Mouse (Mus musculus): ENCODE measurements around the gene Traf3.

Traf3 gene

DNA sequence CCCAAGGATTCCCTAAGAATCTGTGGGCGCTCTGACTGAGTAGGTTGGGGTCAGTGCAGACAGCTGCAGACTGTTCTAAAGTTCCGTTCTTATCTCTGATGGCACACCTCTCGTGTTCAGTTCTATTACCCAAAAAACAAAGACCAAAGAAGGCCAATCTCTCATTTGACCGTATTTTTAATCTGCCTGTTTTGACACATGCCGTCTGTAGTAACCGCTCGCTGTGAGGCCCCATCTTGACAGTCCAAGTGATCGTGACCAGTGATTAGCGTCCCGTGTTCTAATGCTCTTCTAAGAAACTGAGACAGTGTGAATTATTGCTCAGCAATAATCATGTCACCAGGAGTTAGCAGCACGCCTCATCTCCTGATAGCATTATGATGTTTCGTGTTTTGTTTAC, 100.4 kb downstream of the Traf3 start:
- peak; percentile 48 for DNase-seq

DNA sequence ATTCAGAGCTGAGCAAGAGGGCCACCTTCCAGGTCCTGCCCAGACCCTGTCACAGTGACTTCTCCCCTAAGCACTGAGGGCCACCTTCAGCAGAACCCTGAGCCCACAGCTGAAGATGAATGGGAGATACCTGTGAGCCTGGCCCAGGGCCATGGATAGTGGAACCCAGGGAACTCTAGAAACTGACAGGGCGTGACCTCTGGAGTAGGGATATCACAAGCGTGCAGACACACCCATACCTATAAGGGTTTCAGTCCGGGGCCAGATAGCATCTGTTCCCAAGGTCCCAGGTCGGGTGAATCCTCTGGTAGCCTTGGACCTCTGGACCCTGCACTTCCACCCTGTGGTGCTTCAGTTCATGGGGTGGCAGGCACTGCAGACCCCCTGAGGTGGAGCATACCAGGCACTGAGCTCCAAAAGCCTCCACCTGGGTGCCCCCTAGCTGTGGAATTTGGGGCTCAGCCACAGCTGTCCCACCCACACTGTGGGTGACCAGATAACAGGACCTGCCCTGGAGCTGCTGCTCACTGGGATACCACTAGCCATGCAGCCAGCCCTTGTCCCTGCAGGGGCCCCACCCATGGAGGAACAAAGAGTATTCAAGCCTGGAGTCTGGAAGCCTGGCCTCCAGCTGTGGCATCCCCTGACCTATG, 101.6 kb downstream of the Traf3 start:
- peak; percentile 71 for DNase-seq

DNA sequence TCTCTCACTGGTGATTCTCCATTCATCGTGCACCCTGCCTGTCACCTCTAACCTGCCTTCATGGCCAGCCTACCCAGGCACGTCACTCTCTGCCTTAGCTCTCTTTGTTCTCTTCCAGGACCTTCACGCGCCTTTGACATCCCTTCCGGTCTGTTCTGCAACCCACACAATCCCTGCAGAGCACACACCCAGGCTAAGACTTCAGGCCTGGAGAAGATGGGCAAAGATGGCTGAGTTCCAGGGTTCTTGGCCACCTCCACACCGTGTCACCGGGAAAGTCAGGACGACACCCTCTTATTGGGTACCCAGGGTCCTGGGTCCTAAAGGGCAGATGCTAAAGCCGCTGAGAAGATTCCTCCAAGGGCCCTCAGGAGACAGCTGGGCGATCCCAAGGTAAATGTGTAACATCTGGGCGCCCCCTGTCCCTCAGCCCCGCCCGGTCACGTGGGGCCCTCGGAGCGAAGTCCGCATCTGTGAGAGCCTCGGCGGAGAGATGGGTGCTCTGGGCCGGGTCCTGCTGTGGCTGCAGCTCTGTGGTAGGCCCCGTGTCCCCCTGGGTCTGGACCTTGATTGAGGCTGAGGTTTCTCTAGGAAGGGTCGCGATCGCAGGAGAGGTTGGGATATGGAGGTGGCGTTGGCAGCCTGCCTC, 104.6 kb downstream of the Traf3 start, which contains the start of gene Amn:
TSS of gene Amn (plus strand) at position 467 of the 649 bp plus-strand sequence.
- no peak for DNase-seq

DNA sequence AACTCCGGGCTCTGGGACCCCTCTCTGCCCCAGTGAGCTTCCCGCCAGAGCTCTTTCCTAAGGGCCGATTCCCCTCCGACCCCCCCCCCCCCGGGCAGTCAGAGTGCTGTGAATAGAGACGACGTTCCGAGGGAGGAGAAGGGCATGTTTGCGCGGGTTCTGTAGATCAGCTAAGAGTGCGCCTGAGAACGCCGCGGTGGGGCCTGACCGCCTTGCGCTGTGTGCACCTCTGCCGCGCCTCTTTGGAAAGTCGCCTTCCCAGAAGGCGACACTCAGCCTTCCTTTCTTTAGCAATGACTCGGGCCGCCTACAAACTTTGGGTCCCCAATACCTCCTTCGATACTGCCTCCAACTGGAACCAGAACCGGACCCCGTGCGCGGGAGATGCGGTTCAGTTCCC, 105.2 kb downstream of the Traf3 start:
- no peak for DNase-seq

DNA sequence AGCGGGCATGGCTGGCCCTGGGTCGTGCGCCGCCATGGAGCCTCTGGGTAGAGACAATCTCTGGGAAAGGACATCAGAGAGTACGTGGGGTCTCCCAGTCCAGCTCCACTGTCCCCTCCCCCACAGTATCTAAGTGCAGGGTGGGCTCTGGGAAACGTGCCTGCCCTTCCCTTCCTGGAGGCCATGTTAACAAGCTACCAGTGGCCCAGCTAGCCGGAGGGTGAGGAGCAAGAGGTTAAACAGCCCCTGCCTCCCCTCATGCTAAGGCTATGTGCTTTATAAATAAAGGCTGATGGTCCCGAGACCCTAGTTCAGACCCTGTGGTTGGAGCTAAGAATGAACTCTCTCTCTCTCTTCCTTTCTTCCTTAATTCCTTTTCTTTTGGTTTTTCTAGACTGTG, 105.8 kb downstream of the Traf3 start:
- DNase-seq = no peak

DNA sequence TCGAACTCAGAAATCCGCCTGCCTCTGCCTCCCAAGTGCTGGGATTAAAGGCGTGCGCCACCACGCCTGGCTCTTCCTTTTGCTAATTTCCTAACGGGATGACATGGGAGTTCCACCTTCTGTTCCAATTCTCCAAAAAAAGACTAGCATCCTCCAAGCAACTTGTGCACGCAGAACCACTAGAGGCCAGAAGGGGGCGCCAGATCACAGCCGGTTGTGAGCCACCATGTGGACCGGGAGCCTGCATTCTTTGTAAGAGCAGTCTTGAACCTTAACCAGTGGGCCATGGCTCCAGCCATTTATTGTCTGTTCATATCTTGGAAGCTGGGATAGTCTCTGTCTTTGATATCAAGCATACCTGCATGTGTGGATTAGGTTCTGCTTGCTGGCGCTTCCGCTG, 106.2 kb downstream of the Traf3 start:
- DNase-seq = peak; percentile 77

DNA sequence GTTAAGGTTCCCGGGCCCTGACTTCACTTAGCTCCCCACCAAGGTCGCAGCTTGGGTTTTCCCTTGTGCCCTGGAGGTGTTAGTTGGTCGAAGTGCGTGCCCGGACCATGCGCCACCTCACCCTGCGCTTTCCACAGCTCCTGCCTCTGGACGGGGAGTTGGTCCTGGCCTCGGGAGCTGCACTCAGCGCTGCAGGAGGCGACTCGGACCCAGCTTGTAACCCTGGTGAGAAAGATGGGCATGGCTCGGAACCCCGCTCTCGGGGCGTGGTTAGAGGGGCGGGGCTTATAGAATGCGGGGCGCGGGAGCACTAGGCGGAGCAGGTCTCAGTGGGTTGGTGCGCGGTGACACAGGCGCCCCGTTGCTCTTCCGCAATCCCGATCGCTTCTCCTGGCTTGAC, 107.8 kb downstream of the Traf3 start:
- DNase-seq = no peak

DNA sequence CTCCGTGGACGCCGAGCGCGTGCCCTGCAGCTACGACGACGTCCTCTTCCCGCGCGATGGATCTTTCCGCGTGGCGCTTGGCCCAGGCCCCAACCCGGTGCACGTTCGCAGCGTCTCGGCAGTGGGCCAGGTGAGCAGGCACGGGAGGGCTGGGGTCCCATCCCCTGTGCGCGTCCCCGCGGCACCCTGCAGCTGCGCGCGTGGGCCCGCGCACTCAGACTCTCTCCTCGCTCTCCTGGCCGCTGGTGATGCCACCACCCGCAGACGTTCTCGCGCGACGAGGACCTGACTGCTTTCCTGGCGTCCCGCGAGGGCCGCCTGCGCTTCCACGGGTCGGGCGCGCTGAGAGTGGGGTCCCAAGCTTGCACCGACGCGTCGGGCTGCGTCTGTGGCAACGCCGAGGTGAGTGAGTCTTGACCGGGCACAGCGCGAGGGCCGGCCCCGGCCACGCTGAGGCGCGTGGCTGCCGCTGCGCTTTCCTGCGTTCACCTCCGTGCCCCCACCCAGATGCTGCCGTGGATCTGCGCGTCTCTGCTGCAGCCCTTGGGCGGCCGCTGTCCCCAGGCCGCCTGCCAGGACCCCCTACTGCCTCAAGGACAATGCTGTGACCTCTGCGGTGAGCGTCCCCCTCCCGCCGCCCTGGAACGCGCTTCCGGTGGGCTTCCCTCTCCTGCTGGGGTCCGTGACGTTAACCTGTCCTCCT, 108.4 kb downstream of the Traf3 start:
- DNase-seq = no peak

DNA sequence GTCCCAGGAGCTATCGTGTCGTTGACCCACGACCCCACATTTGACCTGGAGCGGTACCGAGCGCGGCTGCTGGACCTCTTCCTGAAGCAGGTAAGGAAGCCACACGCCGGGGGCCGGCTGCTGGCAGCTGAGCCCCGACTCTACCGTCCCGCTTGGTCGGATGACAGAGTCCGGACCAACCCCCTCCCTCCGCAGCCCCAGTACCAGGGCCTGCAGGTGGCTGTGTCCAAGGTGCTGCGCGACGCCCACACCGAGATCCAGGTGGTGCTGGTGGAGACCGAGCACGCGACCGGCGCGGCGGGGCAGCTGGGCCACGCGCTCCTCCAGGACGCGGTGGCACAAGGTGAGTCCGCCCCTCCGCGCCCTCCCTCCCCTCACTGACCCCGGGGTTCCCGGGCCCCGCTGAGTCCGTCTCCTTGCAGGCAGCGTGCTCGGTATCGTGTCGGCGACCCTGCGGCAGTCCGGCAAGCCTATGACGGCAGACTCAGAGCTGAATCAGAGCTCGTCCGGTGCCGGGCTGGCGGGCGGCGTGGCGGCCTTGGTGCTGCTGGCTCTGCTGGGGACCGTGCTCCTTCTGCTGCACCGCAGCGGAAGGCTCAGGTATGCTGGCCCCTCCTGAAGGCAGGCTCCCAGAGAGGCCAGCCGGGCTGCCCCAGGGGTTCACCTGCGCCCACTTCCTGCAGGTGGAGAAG, 109.1 kb downstream of the Traf3 start:
- no peak for DNase-seq

DNA sequence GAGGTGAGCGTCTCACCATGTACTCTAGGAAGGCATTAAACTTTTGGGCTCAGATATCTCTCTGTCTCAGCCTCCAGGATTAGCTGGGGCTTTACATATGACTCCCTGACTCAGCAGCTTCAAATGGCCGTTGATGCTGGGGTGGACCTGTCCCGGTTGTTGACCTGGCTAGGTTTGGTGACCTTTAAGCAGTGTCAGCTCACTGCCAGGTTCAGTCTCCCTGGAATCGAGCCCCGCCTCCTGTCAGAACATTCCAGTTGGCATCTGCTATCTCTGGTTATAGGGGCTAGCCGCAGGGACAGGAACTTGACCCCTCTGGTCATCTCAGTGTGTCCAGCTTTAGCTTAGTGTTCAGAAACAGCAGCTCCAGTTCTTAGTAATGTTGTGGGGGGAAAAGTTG, 110.2 kb downstream of the Traf3 start:
- no peak for DNase-seq

DNA sequence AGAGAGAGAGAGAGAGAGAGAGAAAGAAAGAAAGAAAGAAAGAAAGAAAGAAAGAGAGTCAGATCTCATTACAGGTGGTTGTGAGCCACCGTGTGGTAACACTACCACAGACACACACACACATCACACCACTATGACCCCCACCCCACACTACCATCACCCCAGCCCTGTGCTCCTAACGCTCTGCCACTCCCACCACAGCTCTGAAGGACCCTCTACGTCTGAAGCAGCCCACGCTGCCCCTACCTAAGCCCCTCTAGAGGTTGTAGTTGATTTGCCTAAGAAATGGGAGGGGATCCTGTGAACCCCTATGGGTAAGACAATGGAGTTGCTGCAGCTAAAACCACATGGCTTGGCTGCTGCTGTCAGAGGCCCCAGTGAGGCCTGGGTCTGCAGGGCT, 117.4 kb downstream of the Traf3 start:
- no peak for DNase-seq

DNA sequence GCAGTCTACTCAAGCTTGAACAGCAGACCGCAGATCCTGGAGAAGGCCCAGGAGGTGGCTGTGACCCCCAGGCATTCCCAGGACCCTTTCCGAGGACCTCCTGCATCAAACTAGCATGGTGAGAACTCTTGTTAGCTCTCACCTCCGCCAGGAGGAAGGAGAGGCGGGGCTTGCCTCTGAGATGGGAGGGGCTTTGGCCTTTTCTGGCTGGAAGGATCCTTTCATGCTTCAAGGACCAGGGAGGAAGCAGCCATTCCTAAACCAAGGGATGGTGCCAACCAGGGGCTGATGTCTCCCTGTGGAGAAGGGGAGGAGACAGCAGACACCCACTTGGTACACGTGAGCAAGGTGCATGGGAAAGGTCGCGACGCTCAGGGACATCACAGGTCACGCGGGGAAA, 118.4 kb downstream of the Traf3 start:
- no peak for DNase-seq

DNA sequence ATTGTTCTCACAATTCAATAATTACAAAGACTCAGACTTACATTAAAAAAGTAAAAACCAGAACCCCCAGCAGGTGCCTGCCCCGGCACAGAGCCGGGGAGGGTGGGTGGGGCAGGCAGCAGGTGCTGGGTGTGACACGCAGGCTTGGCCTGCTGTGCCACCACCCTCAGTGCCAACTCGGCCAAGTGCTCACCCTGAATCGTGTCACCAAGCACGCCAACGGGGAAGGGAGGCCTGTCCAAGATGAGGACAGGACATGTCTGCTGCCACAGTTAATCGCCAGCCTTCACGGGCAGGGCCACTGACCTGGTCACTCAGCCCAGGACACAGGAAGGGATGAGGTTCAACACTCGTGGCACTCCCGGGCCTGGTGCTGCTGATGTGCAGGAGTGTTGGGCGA, 126.9 kb downstream of the Traf3 start:
- no peak for DNase-seq

DNA sequence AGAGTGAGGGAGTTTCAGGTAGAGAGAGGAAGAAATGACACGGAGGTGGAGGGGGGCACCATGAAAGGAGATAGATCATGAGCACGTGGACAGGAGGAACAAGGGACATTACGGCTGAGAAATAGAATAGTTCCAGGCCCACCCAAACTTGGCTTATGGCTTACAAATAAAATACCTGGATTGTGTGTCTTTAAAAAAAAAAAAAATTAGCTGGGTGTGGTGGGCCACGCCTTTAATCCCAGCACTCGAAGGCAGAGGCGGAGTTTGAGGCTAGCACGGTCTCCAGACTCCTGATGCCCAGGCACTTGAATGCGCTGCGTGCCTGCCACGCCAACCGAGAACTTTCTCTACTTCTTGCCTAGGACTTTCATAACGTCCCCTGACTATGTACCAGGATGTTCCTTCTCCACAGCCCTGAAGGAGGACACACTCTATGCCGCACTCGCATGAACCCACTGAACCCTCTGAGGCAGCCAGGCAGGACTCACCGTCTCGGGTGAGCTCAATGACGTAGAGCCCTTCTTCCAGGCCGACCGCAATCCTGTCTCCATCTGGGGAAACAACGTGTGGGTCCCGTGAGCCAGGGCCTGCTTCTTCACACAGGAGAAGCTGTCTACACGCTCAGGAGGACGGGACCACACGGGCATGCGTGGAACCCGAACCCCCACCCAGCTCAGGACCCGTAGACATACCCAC, 135.3 kb downstream of the Traf3 start:
- DNase-seq = no peak

DNA sequence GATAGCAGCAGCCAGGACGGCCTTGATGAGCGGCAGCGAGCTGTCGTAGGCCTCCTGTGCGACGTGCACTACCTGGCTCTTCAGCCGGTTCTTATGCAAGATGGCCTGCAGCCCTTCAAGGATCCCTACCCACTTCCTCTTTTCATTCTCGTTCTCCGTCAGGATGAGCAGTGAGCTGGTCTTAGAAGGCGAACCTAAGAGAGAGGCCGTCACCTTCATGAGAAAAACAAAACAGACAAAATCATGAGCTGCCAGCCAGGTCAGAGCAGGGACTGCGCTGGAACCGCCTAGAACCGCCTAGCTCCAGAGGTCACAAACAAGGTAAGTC, 135.8 kb downstream of the Traf3 start:
- DNase-seq = no peak

DNA sequence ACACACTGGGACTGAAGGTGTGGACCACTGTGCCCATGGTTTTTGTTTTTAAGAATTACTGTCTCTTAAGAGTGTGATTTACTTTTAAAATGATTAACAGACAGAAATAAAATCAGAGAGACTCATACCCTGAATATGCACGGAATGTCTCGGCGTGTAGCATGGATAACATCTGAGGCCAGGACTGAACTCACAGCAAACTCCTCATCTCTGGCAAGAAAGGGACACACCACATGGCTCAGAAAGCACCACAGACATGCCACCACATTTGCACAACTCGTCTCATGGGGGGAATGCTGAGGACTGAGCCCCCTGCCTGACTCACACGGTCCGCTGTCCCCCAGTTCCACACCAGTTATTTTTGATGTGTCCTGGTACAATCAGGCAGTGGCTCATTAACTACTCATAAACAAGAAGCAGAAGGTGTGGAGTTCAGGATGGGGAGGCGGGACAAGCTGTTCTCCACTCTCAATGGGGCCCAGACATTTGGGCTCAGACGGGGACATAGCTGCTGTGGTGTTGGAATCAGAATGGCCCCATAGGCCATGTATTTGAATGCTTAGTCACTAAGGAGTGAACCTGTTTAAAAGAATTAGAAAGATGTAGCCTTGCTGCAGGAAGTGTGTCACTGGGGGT, 137.7 kb downstream of the Traf3 start:
- DNase-seq = no peak

DNA sequence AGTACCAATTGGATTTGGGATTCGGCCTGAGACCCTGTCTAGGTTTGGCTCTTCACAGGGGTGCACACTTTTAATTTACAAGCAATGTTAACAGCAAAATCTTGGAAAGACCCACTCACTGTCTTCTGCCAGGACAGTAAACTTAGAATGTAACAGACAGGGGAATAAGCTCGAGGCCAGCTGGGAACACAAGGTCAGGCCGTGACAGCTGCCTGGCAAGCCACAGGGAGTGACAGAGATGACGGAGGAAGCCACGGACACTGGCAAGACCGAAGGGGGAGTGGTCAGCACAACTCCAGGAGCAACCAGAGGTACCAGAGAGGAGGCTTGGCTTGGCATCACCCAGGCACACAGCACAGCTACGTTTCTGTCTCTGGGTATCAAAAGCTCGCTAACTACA, 140.7 kb downstream of the Traf3 start:
- no peak for DNase-seq

DNA sequence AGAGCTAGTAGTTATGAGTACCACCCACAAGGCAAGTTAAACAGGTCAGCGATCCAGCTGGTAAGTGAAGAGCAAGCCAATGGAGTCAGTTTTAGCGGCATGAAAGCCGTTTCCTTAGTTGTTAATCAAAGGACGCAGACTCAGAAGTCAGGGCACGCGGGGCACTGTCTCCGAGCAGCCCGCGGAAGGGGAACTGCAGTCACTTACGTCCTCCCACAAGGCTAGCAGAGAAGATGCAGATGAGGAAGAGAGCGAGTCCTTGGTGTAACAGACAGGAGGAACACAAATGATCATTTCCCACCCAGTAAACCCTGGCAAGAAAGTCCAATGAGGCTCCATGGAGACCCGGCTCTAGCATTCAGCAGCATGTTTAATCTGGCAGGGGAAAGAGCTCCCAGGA, 143.1 kb downstream of the Traf3 start:
- no peak for DNase-seq

DNA sequence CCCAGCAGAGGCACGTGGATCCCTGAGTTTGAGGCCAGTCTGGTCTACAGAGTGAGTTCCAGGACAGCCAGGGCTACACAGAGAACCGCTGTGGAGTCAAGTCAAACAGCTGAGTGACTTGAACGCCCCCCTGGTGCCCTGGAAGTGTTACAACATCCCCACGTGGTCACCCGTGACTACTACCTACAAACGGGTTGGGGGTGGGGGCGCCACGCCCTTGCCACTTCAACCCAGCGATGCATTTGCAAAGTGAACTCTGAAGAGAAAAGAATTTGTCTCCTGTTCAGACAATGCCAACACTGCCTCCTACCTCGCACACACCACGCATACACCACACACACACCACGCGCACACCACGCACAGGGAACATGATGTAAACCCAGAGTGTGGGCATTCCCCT, 143.8 kb downstream of the Traf3 start:
- DNase-seq = no peak

DNA sequence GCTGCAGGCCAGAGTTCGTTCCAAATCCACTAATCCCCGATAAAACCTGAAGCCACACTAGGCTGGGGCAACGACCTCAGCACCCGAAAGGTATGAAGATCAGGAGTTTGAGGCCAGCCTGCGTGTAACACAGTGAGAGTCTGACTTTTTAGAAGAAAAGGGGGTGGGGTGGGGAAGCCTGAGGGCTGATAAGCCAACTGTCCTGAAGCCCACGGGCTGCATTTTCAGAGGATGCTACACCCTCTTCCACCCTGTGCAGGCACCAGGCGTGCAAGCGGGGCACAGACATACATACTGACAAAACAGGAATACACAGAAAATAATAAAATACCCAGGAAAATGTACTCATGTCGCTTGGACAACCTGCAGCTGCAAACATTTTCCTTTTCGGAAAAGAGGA, 145.6 kb downstream of the Traf3 start:
- peak; percentile 21 for DNase-seq

DNA sequence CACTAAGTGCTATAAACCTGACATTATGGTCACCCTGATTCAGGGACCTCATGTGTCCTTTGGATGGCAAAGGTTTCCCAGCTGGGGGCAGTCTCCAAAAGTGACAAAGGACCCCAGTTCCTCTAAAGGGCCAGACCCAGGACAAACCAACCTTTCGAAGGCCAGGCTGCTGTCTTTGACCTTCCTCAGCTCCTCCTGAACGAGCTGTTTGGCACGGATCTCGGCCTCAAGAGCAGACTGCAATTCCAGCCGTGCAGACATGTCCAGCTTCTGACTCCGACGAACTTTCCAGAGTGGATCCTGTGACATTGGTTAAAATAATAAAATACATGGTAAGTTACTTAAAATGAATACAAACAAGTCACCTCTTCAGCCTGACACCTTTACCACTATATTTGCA, 148.1 kb downstream of the Traf3 start:
- no peak for DNase-seq

Measured in liver (tissue).